Comparison of ENCODE assay signal across 21 mouse cellular contexts in genomic region chr5:53151379-53151960, GRCm38 (mm10).
DNase-seq lines count a peak whose midpoint lies in the region; ATAC-seq and TF ChIP-seq lines count a peak whose summit lies in the region.
"Had no signal": no experiment of that assay in that cellular context is flagged by ENCODE, and none has a peak within 500 bp of the region (broad histone marks: within the 10 kb centered on the region; RNA-seq: fewer than 3 reads in every experiment).

No protein-coding gene starts in this region.

- 51% methylated on average over 18 of the region's 18 CpGs for WGBS in forebrain, embryonic 11.5 days
- WGBS in forebrain, embryonic 15.5 days: 11% methylated on average over 18 of the region's 18 CpGs

- DNase-seq in layer of hippocampus, adult 2 months (ENCODE audit: low spot score in 2 of 2): no peak
- DNase-seq in layer of hippocampus, adult 9-11 months: no peak
- peak; percentile 26 for DNase-seq in Muller cell, postnatal 12 days (ENCODE audit: inconsistent ontology term)
- DNase-seq in forebrain, embryonic 11.5 days (ENCODE audit: low spot score): no peak
- DNase-seq in T-cell, adult 2 months (ENCODE audit: low spot score): no peak
- no peak for DNase-seq in thymus, postnatal 10 days (ENCODE audit: low spot score in 2 of 2)
- no peak for DNase-seq in lung, postnatal 10 days
- DNase-seq: adrenal gland, adult 8-10 months; cerebellum, adult 18-20 months; cerebellum, adult 9-11 months; cerebellum, postnatal 36 days; gastrocnemius, postnatal 14 days; heart, adult 2 months; heart, postnatal 14 days had no signal

- peaks cover 3% of the 10 kb centered on the region; the same call in 1 of the 2 replicates for H3K4me1 ChIP-seq in forebrain, embryonic 11.5 days (replicated peaks; ENCODE audit: control insufficient read depth, insufficient read depth, low read length)
- peaks cover 71% of the 10 kb centered on the region for H3K4me1 ChIP-seq in forebrain, embryonic 15.5 days

- no peaks in the 10 kb centered on the region for H3K27me3 ChIP-seq in forebrain, embryonic 11.5 days (ENCODE audit: control insufficient read depth, insufficient read depth, low read length)
- H3K27me3 ChIP-seq in forebrain, embryonic 15.5 days: no peaks in the 10 kb centered on the region
- H3K27me3 ChIP-seq: CH12.LX; embryonic facial prominence, embryonic 13.5 days; heart, embryonic 15.5 days; hindbrain, embryonic 15.5 days had no signal

- no peaks in the 10 kb centered on the region for H3K9me3 ChIP-seq in forebrain, embryonic 11.5 days (ENCODE audit: control insufficient read depth, low read length)
- H3K9me3 ChIP-seq in forebrain, embryonic 15.5 days: no peaks in the 10 kb centered on the region
- H3K9me3 ChIP-seq: embryonic facial prominence, embryonic 13.5 days; heart, embryonic 15.5 days; hindbrain, embryonic 15.5 days had no signal

- peak overlapping the region; percentile 12; the same call in 1 of the 2 replicates for H3K4me2 ChIP-seq in forebrain, embryonic 11.5 days (ENCODE audit: low read depth, low read length, severe bottlenecking)
- peak overlapping the region; percentile 20; the same call in 1 of the 2 replicates for H3K4me2 ChIP-seq in forebrain, embryonic 15.5 days (replicated peaks)
- H3K4me2 ChIP-seq: embryonic facial prominence, embryonic 13.5 days; heart, embryonic 11.5 days; heart, embryonic 15.5 days; hindbrain, embryonic 15.5 days had no signal

- H3K27ac ChIP-seq in layer of hippocampus, adult 2 months: peak overlapping the region; percentile 36; the same call in 1 of the 2 replicates
- H3K27ac ChIP-seq in forebrain, embryonic 11.5 days (ENCODE audit: low read depth, low read length): peak overlapping the region; percentile 41; the same call in 1 of the 2 replicates
- peak overlapping the region; percentile 70 for H3K27ac ChIP-seq in forebrain, embryonic 15.5 days (replicated peaks)
- H3K27ac ChIP-seq: embryonic facial prominence, embryonic 13.5 days; heart, adult 2 months; heart, embryonic 15.5 days; hindbrain, embryonic 15.5 days had no signal

- H3K9ac ChIP-seq in forebrain, embryonic 11.5 days (ENCODE audit: low read length): no peak overlapping the region
- H3K9ac ChIP-seq in forebrain, embryonic 15.5 days (replicated peaks): no peak overlapping the region
- H3K9ac ChIP-seq: embryonic facial prominence, embryonic 13.5 days; heart, embryonic 15.5 days; hindbrain, embryonic 15.5 days had no signal

- ATAC-seq in forebrain, embryonic 11.5 days (replicated peaks; ENCODE audit: low FRiP score): peak; percentile 66
- ATAC-seq in forebrain, embryonic 15.5 days (replicated peaks): peak; percentile 72
- ATAC-seq: intestine, embryonic 16.5 days had no signal

- H3K4me3 ChIP-seq in layer of hippocampus, adult 2 months: no peak overlapping the region
- no peak overlapping the region for H3K4me3 ChIP-seq in forebrain, embryonic 11.5 days (ENCODE audit: low read depth, low read length)
- H3K4me3 ChIP-seq in forebrain, embryonic 15.5 days: no peak overlapping the region
- H3K4me3 ChIP-seq: embryonic facial prominence, embryonic 13.5 days; heart, adult 2 months; heart, embryonic 15.5 days; hindbrain, embryonic 15.5 days had no signal

- TF ChIP-seq CTCF in layer of hippocampus, adult 2 months (conservative IDR thresholded peaks at IDR 0.05): no peak

- H3K36me3 ChIP-seq in forebrain, embryonic 11.5 days (ENCODE audit: control insufficient read depth, insufficient read depth, low read length): no peaks in the 10 kb centered on the region
- H3K36me3 ChIP-seq in forebrain, embryonic 15.5 days: no peaks in the 10 kb centered on the region
- H3K36me3 ChIP-seq: embryonic facial prominence, embryonic 13.5 days; heart, embryonic 15.5 days; hindbrain, embryonic 15.5 days had no signal
